Mouse (Mus musculus) embryonic facial prominence, embryonic 15.5 days (tissue): ENCODE data around the gene Ppp1r1b. TPM values are rescaled to one million over a fixed set of nuclear protein-coding genes. Genes with fewer than 3 reads are reported as not detected.
A peak's percentile ranks its signal among the peaks of the same experiment; 100 is the strongest.

Experiments
- ATAC-seq: fragments of 200-750 bp; cut with Nextera tagmentation; 2 replicates; pipeline ENCODE4 v1.8.0; 2017; ENCODE audit warnings: low read depth, moderate TSS enrichment; ENCODE audit not compliant: insufficient number of reproducible peaks, low FRiP score, low TSS enrichment
- H3K27ac ChIP-seq: fragments of 300-500 bp; sonication (generic); replicated peaks from 2 replicates; pipeline ENCODE4 v1.5.1; 2015; ENCODE audit warnings: mild to moderate bottlenecking, inconsistent platforms
- H3K27me3 ChIP-seq: fragments of 300-500 bp; sonication (generic); 2 replicates; pipeline ENCODE4 v1.6.1; 2015; ENCODE audit warnings: inconsistent platforms
- H3K36me3 ChIP-seq: fragments of 300-500 bp; sonication (generic); 2 replicates; pipeline ENCODE4 v1.6.1; 2015; ENCODE audit warnings: mild to moderate bottlenecking, inconsistent platforms
- H3K4me1 ChIP-seq: fragments of 300-500 bp; sonication (generic); 2 replicates; pipeline ENCODE4 v1.6.1; 2015; ENCODE audit warnings: inconsistent platforms
- H3K4me2 ChIP-seq: fragments of 300-500 bp; sonication (generic); replicated peaks from 2 replicates; pipeline ENCODE4 v1.6.1; 2015; ENCODE audit warnings: mild to moderate bottlenecking, inconsistent platforms
- H3K4me3 ChIP-seq: fragments of 300-500 bp; sonication (generic); replicated peaks from 2 replicates; pipeline ENCODE4 v1.5.1; 2015; ENCODE audit warnings: mild to moderate bottlenecking, inconsistent platforms
- H3K9ac ChIP-seq: fragments of 300-500 bp; sonication (generic); 2 replicates; pipeline ENCODE4 v1.6.1; 2015; ENCODE audit warnings: inconsistent platforms
- H3K9me3 ChIP-seq: fragments of 300-500 bp; sonication (generic); replicated peaks from 2 replicates; pipeline ENCODE4 v1.6.1; 2016; ENCODE audit warnings: inconsistent platforms
- WGBS: fragments of 180-500 bp; shearing (Covaris S2); methylation state at CpG from one replicate; pipeline ENCODE4 v1.1.7; 2015; 5-methylcytosine and 5-hydroxymethylcytosine counted together
- polyA plus RNA-seq: library from polyadenylated mRNA; unstranded; fragments of >200 nt; fragmentation: Nextera tagmentation; extraction: Ambion mirVana; gene quantifications from 2 replicates; pipeline ENCODE4 v1.2.1, GENCODE M21; 2015

Gene Ppp1r1b
- polyA plus RNA-seq, 1 experiment from 2014 or later = 7.0 TPM

DNA sequence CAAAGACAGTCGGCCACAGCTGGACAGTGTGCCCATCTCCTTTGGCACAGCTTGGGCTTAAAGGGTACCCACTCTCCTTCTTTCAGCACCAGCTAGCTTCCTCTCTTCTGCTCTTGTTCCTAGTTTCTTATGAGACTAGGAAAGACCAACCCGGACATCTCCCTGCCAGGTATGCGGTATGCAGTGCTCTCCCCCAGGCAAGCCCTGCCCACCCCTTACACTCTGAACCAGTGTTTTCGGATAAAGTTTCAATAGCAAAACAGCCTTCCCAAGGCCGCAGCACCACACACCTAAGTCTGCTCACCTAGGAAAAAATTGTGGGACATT, 26.6 kb upstream of the Ppp1r1b start:
- no peak overlapping the region for H3K4me2 ChIP-seq
- H3K4me3 ChIP-seq = no peak overlapping the region
- peaks cover 99% of the 10 kb centered on the region for H3K27me3 ChIP-seq
- ATAC-seq = no peak
- peaks cover 33% of the 10 kb centered on the region for H3K4me1 ChIP-seq
- no peak overlapping the region for H3K27ac ChIP-seq
- 9% methylated on average over 5 of the region's 5 CpGs for WGBS
- H3K36me3 ChIP-seq = no peaks in the 10 kb centered on the region
- H3K9ac ChIP-seq = no peak overlapping the region
- no peaks in the 10 kb centered on the region for H3K9me3 ChIP-seq

DNA sequence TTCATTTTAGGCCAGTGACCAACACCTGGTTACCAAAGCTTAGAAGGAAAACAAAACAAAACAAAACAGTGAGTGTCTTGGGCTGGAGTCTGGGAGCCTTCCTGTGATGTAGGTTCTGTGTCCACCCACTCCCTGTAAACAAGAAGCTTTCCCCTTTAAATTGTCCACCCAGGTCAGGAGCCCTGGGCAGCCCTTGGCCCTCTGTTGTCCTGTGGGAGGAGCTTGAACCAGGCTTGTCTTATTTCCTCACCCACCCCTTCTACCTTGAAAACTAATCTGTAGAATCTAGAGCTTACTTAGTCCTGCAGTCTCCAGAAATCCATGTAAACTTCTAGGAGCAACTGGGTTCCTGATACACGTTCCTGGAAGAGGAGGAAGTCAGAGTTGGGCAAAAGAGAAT, 26.0 kb upstream of the Ppp1r1b start:
- no peak for ATAC-seq
- H3K4me2 ChIP-seq = no peak overlapping the region
- no peak overlapping the region for H3K4me3 ChIP-seq
- no peaks in the 10 kb centered on the region for H3K36me3 ChIP-seq
- H3K27ac ChIP-seq = no peak overlapping the region
- 3% methylated on average over 1 of the region's 1 CpGs for WGBS
- H3K27me3 ChIP-seq = peaks cover 99% of the 10 kb centered on the region
- H3K4me1 ChIP-seq = peaks cover 38% of the 10 kb centered on the region
- H3K9ac ChIP-seq = no peak overlapping the region
- H3K9me3 ChIP-seq = no peaks in the 10 kb centered on the region

DNA sequence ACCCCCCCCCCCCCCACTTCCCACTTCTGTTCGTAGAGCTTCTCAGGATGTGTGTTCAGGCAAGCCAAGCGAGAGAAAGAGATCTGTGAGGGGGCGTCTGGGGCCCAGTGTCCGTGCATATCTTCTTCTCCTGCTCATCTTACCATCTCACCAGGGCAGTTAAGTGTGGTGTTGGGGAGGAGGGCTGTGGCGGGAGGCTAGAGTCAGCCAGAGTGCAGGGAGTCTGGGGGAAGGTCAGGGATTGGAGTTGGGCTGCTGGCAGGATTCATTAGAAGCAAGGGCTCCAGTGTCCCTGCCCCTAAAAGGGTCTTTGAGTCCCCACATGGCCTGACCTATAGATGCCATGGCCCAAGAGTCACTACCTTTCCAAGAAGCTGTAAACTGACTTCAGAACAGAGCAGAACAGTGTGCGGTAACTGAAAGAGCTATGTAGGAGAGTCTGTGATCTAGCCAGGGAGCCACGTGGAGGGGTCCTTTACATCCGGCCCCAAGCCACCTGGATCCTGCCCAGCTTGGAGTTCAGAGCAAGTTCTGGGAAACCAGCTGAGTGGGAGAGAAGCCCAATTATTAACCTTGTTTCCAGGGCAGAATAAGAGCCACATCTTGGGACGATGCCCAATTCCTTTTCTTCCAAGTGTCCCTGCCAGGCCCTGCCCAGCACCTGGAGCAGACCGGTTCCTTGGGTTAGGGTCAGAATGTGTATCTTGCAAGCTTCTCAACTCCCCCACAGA, 24.9 kb upstream of the Ppp1r1b start:
- ATAC-seq = no peak

DNA sequence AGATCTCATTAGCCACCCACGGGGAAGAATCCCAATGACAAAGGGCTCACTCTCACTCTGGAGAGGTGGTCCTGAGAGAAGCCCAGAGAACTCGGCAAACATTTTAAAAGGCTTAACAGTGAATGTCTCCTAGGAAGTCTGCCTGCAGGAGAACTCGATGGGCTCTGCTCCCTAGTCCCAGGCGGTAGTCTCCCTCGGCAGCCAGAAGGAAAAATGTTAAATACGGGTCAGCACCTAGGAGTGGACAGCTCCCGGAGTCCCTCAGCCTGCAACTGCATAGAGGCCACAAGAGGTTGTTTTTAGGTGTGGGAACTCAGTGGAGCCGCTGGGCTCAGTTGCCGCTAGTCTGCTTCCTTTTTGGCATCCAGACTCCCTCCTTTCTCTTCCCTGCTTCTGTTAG, 24.3 kb upstream of the Ppp1r1b start:
- 2% methylated on average over 9 of the region's 9 CpGs for WGBS
- Histone ChIP-seq H3K9ac (no peak overlapping the region), H3K36me3 (no peaks in the 10 kb centered on the region), H3K27me3 (peaks cover 99% of the 10 kb centered on the region), H3K4me2 (no peak overlapping the region), H3K4me1 (peaks cover 49% of the 10 kb centered on the region), H3K9me3 (no peaks in the 10 kb centered on the region), H3K4me3 (no peak overlapping the region), H3K27ac (no peak overlapping the region)
- no peak for ATAC-seq

More for the DNA sequence above, 24.9 kb upstream of the Ppp1r1b start:
- H3K9ac ChIP-seq = no peak overlapping the region
- no peaks in the 10 kb centered on the region for H3K9me3 ChIP-seq
- no peak overlapping the region for H3K4me2 ChIP-seq
- WGBS = 6% methylated on average over 10 of the region's 10 CpGs
- H3K4me3 ChIP-seq = no peak overlapping the region
- H3K27ac ChIP-seq = no peak overlapping the region
- H3K4me1 ChIP-seq = peaks cover 49% of the 10 kb centered on the region
- H3K27me3 ChIP-seq = peaks cover 99% of the 10 kb centered on the region
- no peaks in the 10 kb centered on the region for H3K36me3 ChIP-seq

DNA sequence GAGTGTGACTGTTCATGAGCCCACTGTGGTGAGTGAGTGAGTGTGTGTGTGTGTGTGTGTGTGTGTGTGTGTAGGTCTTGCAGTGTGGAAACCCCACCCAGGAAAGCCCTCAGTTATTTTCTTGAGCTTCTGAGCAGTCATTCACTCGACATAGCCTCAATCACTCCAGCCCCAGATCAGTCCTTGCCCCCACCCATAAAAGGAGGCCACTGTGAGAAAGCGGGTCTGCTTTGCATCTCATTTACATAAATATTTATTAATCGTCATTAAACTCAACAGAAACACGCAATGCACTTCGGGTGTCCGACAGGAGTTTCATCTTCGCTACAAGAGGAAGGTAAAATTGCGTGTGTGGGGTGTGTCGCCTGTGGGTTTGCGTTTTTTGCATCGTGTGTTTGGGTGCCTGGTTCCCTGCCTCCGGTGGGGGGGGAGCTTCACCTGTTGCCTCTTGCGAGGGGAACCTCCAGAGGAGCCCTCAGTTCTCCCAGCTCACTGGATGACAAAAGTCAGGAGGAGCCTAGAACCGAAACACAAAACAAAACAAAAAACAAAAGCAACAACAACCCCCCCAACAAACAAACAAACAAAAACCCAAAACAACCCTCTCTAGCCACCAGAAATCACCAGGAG, 22.9 kb upstream of the Ppp1r1b start:
- Histone ChIP-seq H3K4me1 (peaks cover 38% of the 10 kb centered on the region), H3K9me3 (no peaks in the 10 kb centered on the region), H3K27me3 (peaks cover 99% of the 10 kb centered on the region), H3K36me3 (no peaks in the 10 kb centered on the region), H3K4me2 (no peak overlapping the region), H3K4me3 (no peak overlapping the region), H3K9ac (no peak overlapping the region), H3K27ac (no peak overlapping the region)
- 2% methylated on average over 14 of the region's 14 CpGs for WGBS
- ATAC-seq = no peak

DNA sequence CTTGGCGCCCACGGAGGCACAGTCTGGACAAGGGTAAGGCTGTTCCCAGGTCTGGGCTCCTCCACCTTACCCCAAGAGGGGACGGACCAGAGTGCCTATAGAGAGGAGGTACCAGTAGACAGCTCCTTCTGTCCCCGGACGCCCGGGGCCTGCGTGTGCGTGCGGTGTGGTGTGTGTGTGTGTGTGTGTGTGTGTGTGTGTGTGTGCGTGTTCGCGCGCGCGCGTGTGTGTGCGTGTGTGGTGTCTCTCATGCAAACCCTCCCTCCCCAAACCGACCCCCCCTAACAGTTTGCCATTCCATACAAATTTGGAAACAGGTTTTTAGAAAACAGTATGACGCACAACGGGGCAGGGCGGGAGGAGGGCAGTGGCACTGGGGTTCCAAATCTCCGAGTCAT, 22.4 kb upstream of the Ppp1r1b start:
- Histone ChIP-seq H3K4me1 (peaks cover 33% of the 10 kb centered on the region), H3K4me3 (no peak overlapping the region), H3K27ac (no peak overlapping the region), H3K27me3 (peaks cover 99% of the 10 kb centered on the region), H3K9me3 (no peaks in the 10 kb centered on the region), H3K9ac (no peak overlapping the region), H3K36me3 (no peaks in the 10 kb centered on the region), H3K4me2 (no peak overlapping the region)
- 2% methylated on average over 14 of the region's 22 CpGs for WGBS
- ATAC-seq = no peak

DNA sequence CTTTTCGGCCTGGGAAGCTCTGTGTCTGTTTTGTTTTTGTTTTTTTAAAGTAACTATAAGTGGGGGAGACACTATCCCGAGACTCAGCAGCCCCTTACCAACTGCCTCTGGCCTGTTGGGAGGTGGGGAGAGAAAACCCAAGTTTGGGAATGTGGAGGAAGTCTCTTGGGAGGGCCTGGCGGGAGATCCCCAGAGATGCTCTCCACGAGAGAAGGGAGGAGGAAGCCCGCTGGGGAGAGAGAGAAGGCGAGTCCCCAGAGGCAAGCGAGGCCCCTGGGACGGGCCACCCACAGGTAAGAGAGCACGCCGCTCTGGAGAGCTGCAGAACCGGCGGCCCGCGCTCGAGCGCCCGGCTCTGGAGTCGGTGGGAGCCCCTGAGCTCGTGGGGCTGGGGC, 21.5 kb upstream of the Ppp1r1b start:
- Histone ChIP-seq H3K4me2 (peak overlapping the region; percentile 42; the same call in 1 of the 2 replicates), H3K4me3 (peak overlapping the region; percentile 32)
- under 1% methylated on average over 17 of the region's 19 CpGs for WGBS

DNA sequence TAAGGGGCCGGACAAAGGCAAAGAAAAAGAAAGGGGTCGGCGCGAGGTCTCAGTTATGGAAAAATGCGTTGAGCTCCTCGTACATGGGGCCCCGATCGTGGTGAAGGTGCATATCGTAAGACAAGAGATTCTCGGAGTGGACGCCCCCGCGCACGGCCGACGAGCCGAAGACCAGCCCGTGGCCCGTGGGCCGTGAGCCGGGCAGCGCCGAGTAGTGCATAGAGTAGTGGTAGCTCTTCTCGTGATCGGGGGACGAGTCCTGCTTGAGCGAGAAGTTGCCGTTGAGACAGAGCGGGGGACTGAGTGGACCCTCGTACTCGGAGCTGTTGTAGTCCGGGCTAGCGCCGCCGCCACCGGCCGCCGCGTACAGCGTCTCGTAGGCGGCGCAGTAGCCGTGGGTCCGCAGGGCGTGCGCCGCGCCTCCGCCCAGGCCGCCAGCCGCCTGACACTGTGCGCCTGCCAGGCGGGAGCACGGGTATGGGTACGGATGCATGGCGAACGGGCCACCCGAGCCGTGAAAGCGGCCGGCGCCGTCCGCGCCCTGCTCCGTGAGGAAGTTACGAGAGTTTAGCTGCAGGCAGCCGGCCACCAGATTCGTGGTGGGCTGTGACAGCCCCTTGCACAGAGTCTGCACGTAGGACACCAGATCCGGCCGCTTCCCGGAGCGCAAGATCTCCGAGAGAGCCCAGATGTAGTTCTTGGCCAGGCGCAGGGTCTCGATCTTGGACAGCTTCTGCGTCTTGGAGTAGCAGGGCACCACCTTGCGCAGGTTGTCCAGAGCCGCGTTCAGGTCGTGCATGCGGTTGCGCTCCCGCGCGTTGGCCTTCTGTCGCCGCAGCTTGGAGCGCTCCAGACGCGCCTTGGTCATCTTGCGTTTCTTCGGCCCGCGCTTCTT, 20.8 kb upstream of the Ppp1r1b start:
- peaks cover 100% of the 10 kb centered on the region for H3K27me3 ChIP-seq
- no peak overlapping the region for H3K9ac ChIP-seq
- H3K4me2 ChIP-seq = peak overlapping the region; percentile 42
- ATAC-seq = no peak
- H3K4me3 ChIP-seq = peak overlapping the region; percentile 32
- H3K36me3 ChIP-seq = no peaks in the 10 kb centered on the region
- H3K9me3 ChIP-seq = no peaks in the 10 kb centered on the region
- H3K4me1 ChIP-seq = peaks cover 24% of the 10 kb centered on the region
- WGBS = 1% methylated on average over 97 of the region's 97 CpGs
- no peak overlapping the region for H3K27ac ChIP-seq

More for the DNA sequence above, 21.5 kb upstream of the Ppp1r1b start:
- H3K4me1 ChIP-seq = peaks cover 24% of the 10 kb centered on the region
- no peak overlapping the region for H3K27ac ChIP-seq
- no peaks in the 10 kb centered on the region for H3K9me3 ChIP-seq
- no peaks in the 10 kb centered on the region for H3K36me3 ChIP-seq
- H3K9ac ChIP-seq = no peak overlapping the region
- H3K27me3 ChIP-seq = peaks cover 99% of the 10 kb centered on the region
- ATAC-seq = no peak

DNA sequence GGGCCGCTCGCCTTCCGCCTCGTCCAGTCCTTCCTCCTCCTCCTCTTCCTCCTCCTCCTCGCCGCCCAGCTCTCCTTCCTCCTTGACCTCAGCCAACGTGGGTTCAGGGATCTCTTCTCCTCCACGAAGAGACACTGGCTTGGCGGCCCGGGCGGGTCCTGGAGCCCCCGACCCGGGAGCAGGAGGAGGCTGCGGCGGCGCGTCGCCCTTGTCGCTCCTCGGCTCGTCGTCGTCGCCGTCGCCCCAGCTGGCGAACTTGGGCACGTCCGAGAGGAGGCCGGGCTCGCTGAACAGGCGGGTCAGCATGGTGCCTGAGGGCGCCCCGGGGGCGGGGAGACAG, 20.2 kb upstream of the Ppp1r1b start:
- peaks cover 100% of the 10 kb centered on the region for H3K27me3 ChIP-seq
- no peaks in the 10 kb centered on the region for H3K9me3 ChIP-seq
- peaks cover 24% of the 10 kb centered on the region for H3K4me1 ChIP-seq
- peak overlapping the region; percentile 42 for H3K4me2 ChIP-seq
- peak overlapping the region; percentile 32 for H3K4me3 ChIP-seq
- no peak for ATAC-seq
- under 1% methylated on average over 34 of the region's 35 CpGs for WGBS
- H3K27ac ChIP-seq = no peak overlapping the region
- no peaks in the 10 kb centered on the region for H3K36me3 ChIP-seq
- H3K9ac ChIP-seq = no peak overlapping the region

DNA sequence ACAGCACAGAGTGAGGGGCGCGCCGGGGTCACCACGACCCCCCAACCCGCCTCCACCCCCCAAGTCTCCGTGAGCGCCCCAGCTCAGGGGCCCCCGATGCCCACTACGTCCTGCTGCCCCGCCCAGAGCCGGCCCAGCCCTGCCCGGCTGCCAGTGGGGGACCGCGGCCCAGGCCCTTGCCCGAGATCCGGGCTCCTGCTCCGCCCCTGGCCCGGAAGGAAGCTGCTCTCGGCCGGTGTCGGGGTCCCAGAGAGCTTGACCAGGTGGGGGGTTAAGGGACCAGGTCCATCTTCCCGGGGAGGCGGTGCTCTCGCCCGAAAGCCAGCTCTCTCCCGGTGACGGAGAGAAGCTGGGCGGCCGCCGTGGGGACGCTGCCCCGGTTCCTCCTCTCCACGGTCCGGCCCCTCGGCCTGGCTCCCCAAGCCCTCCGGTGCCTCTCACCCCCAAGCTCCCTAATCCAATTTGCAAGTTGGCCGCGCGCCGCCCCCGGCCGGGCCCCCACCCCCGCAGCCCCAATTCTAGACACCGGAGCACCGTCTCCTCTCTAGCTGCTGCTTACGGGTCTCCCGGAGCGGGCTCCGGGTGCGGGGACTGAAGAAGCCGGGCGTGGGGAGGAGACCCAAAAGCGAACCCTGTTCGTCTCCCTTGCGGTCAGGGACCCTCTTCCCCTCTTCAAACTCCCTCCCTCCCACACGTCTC, 19.7 kb upstream of the Ppp1r1b start:
- Histone ChIP-seq H3K4me1 (peaks cover 24% of the 10 kb centered on the region), H3K4me3 (peak overlapping the region; percentile 32), H3K4me2 (peak overlapping the region; percentile 42), H3K27me3 (peaks cover 100% of the 10 kb centered on the region), H3K36me3 (no peaks in the 10 kb centered on the region), H3K27ac (no peak overlapping the region), H3K9me3 (no peaks in the 10 kb centered on the region), H3K9ac (no peak overlapping the region)
- no peak for ATAC-seq
- WGBS = under 1% methylated on average over 52 of the region's 56 CpGs
